Mouse (Mus musculus) monocyte, adult 5-6 weeks (primary cell): ENCODE measurements around the gene Ess2. TPM values are rescaled to one million over a fixed set of nuclear protein-coding genes. Genes with fewer than 3 reads are reported as not detected.

Experiments used
- ATAC-seq: fragments of 153-309, 156-312 bp; replicated peaks from 2 replicates; pipeline ENCODE4 v1.8.0; 2017; ENCODE audit warnings: mild to moderate bottlenecking; ENCODE audit not compliant: low TSS enrichment, insufficient number of reproducible peaks, severe bottlenecking, poor library complexity, low FRiP score
- total RNA-seq: library from RNA; stranded (forward); fragments of 200-1000, 200-491, 200-594 nt; gene quantifications from 3 replicates; pipeline ENCODE4 v1.2.3, GENCODE M21; 2017

Gene Ess2
- total RNA-seq, 1 experiment from 2014 or later, result 39.7 TPM

- ATAC-seq, result no peak
Measured at GRCm38 (mm10) chr16:17872995-17873394, 38.2 kb downstream of the Ess2 start.

- ATAC-seq, result no peak
Measured at GRCm38 (mm10) chr16:17871248-17871647, 39.9 kb downstream of the Ess2 start.

GRCm38 (mm10) chr16:17865770-17866169, 45.4 kb downstream of the Ess2 start:
- no peak for ATAC-seq

GRCm38 (mm10) chr16:17865293-17865692, 45.9 kb downstream of the Ess2 start:
- ATAC-seq, result no peak

- ATAC-seq, result no peak
Measured at GRCm38 (mm10) chr16:17858592-17858991, 52.6 kb downstream of the Ess2 start.

- no peak for ATAC-seq
Measured at GRCm38 (mm10) chr16:17857157-17857556, 54.0 kb downstream of the Ess2 start.

- ATAC-seq, result no peak
Measured at GRCm38 (mm10) chr16:17853263-17853662, 57.9 kb downstream of the Ess2 start.

GRCm38 (mm10) chr16:17851860-17852259, 59.3 kb downstream of the Ess2 start:
- no peak for ATAC-seq

GRCm38 (mm10) chr16:17851331-17851730, 59.8 kb downstream of the Ess2 start:
- no peak for ATAC-seq

Other genes starting within 250 kb of the Ess2 start
- gene Med15, start 178.5 kb downstream of the Ess2 start, total RNA-seq, result 55.5 to 92.1 TPM (median 65.8 TPM) in 3 replicates
- 5.0 to 8.2 TPM (median 6.7 TPM) in 3 replicates for gene Klhl22, start 151.7 kb downstream of the Ess2 start, total RNA-seq
- gene Scarf2, start 114.1 kb downstream of the Ess2 start, total RNA-seq, result 0.19 to 0.21 TPM in 2 of 3 replicates, not detected in the other
- gene B830017H08Rik, start 78.2 kb downstream of the Ess2 start, total RNA-seq, result not detected in 3 replicates
- gene Car15, start 73.0 kb downstream of the Ess2 start, total RNA-seq, result 0.43 to 7.7 TPM (median 6.5 TPM) in 3 replicates
- 2.1 to 2.9 TPM (median 2.5 TPM) in 3 replicates for gene Gm20518, start 19.7 kb downstream of the Ess2 start, total RNA-seq
- gene Tssk1, start 17.1 kb downstream of the Ess2 start, total RNA-seq, result 0.67 TPM in 1 of 3 replicates, not detected in the others
- 24.9 to 38.2 TPM (median 37.0 TPM) in 3 replicates for gene Dgcr2, start 12.8 kb downstream of the Ess2 start, total RNA-seq
- 2.2 TPM in 1 of 3 replicates, not detected in the others for gene Tssk2, start 12.7 kb downstream of the Ess2 start, total RNA-seq
- gene Gsc2, start 3.7 kb upstream of the Ess2 start, total RNA-seq, result not detected in 3 replicates
- gene Slc25a1, start 16.9 kb upstream of the Ess2 start, total RNA-seq, result 28.5 to 36.6 TPM (median 33.8 TPM) in 3 replicates
- gene Vpreb2, start 69.1 kb upstream of the Ess2 start, total RNA-seq, result not detected in 3 replicates
- gene Dgcr6, start 141.5 kb upstream of the Ess2 start, total RNA-seq, result 0.67 to 3.5 TPM (median 1.3 TPM) in 3 replicates
- 6.4 to 11.0 TPM (median 7.1 TPM) in 3 replicates for gene Prodh, start 178.9 kb upstream of the Ess2 start, total RNA-seq
- gene Rtn4r, start 216.3 kb upstream of the Ess2 start, total RNA-seq, result 0.38 TPM in 1 of 3 replicates, not detected in the others